Mouse (Mus musculus) brain, embryonic 14.5 days (tissue): ENCODE results near the gene Htra3. TPM values are rescaled to one million over a fixed set of nuclear protein-coding genes. Genes with fewer than 3 reads are reported as not detected.

ENCODE experiments used
- DNase-seq: peaks from one replicate; pipeline ENCODE4 v3.0.0-alpha.2; 2011; ENCODE audit warnings: low read depth
- CTCF ChIP-seq: fragments of 200-500 bp; IDR thresholded peaks from 2 replicates; pipeline ENCODE4 v1.5.1; 2012; ENCODE audit warnings: inconsistent platforms, mild to moderate bottlenecking, moderate library complexity, borderline replicate concordance; ENCODE audit not compliant: insufficient read depth, insufficient read length; ENCODE audit errors: extremely low read depth
- POLR2A ChIP-seq: fragments of 200-500 bp; IDR thresholded peaks from 2 replicates; pipeline ENCODE4 v1.6.1; 2012; ENCODE audit warnings: mild to moderate bottlenecking, inconsistent platforms, borderline replicate concordance; ENCODE audit not compliant: poor library complexity, insufficient read depth, insufficient read length, severe bottlenecking; ENCODE audit errors: extremely low read depth
- polyA plus RNA-seq: library from polyadenylated mRNA; depleted of rRNA; stranded (reverse); fragments of >200 nt; gene quantifications from 2 replicates; pipeline ENCODE4 v1.2.3, GENCODE M21; 2012; rRNA removed

Gene Htra3
- 8.1 and 14.8 TPM in 2 replicates for polyA plus RNA-seq

DNA sequence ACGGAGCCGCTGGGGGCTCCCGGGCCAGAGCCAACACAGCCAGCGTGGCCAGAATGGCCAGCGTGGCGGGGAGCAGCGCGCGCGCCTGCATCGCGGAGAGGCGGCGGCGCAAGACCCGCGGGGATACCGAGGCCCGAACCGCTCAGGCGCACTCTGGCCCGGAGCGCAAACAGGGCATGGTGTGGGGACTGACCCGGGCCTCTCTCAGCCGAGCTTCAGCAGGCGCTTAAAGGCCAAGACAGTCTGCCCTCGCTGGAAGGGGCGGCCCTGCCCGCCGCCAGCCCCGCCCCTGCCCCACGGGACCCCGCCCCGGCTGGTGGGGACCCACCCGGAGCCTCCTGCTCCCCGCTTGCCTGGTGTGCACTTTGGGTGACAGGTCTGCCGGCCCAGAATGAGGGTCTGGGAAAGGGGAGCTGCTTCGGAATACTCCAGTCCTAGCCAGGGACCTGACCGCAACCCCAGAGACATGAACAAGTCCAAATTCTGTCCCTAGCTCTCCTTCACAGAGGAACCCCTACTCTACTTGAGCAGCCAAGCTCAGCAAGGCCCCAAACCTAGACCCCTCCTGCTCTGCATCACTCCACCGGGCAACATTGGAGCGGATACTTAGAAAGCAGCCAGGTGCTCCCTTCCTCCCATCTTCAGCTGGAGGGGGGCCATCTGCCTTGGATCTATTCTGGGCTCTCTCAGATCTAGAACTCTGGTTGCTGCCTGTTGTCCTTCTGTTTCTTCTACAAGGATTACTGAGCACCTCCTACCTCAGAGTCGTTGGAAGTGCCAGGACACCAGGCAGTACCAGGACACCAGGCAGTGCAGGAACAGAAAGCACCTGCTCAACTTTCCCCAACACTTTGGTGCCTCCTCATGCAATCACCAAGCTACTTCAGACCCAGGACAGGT is at the start of gene Htra3:
Gene Htra3, minus strand, starts transcription at position 527 of the 900 bp plus-strand sequence.
- no peak for DNase-seq

DNA sequence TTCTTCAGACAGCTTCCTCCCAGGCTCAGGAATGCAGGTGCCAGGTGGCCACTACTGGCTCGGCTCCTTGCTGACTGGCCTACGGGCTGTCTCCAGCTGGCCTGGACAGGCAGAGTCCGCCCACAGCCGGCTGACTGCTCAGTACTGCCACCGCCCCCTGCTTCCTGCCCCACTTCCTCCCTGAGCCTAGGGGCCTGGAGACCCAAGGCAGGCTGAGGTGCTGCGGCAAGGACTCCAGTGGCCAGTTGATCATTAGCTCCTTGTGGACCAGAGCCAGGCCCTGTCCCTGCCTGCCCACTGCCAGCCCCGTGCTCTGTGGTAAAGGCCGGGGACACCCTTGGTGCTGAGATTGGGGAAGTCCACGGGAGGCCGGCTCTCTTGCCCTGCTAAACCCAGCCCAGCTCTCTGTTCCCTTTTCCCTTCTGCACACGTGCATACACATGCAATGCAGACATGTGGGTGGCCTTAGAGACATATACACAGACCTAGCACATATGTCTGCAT is 49.4 kb upstream of the Htra3 start:
- TF ChIP-seq CTCF (no peak), POLR2A (no peak)
- DNase-seq, result no peak

More for the DNA sequence above, at the start of gene Htra3:
- TF ChIP-seq POLR2A (no peak), CTCF (no peak)

DNA sequence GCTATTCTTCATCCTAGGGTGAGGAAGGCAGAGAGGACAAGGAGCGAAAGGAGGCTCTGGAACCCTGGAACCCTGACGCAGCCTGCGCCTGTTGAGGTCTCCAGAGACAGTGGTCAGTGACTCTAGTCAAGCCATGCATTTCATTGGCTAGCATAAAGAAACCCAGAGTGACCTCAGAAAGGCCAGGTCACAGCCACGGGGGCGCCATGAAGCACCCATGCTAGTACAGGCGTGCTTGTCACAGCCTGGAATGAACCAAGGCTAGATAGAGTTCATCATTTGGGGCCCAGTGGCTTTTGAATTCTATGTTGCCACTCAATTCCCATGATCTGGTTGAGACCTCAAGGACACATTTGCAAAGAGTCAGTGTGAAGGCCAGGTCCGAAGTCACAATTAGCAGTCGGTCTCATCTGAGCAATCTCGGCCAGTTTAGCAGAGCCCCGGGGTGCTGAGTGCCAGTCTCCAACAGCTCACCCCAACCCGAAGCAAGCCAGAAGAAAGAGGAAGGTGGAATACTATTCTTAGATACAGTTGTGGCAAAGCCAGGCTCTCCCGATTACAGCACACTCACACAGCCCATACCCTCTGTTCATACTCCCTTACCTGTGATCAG is 48.9 kb upstream of the Htra3 start:
- no peak for DNase-seq
- TF ChIP-seq CTCF (no peak), POLR2A (no peak)

DNA sequence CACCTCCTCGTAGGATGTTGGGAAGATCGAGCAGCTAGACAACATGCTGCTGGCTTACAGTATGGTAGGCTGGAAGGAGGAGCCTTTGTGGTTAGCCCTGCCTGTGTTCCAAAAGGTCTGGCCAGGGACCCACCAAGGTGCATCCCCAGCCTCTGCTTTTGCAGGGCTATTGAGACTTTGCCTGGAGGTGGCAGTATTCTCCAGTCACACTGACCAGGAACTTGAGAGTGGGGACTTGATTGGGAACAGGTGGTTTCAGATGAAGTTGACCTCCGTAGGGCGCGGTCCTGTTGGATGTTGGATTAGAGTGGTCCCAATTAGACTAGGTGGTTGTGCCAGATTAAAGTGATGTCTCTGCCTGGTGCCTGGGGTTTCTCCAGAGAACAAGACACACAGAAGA is 47.9 kb upstream of the Htra3 start:
- DNase-seq, result no peak
- TF ChIP-seq POLR2A (no peak), CTCF (no peak)

DNA sequence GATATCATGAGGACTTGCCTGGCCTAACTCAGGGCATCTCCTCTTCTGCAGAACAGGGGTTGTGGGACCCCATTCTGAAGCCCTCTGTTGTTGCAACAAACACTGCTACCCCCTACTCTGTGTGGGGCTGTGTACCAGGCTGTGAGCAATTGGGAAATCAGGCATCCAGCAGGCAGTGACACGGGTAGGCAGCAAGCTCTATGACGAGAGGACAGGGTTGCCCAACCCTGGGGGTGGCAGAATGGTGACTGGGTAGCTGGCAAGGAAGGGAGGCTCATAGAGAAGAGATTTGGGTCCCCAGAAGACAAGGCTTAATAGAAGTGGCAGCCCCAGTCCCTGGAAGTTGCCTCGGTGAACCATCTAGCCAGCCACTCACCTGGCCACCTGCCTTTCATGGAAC is 46.3 kb upstream of the Htra3 start:
- no peak for TF ChIP-seq CTCF
- TF ChIP-seq POLR2A, result no peak
- DNase-seq, result no peak

DNA sequence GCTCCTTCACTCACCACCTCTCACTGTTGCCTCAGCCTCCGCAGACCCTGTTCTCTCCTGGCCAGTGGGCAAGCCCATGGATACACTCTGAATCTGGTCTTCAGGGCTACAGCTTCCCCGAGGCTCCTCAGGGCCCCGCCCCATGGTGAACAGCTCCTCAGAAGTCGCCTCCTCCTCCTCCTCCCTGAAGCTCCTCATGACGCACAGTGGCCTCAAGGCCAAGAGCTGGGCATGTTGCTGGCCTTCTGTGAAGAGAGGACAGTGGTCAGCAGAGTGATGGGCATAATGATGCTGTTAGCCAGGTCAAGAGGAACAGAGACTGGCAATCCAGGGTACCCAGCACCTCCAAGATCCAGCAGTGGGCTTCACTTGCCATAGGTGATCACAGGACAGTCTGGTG is 44.3 kb upstream of the Htra3 start:
- DNase-seq, result no peak
- no peak for TF ChIP-seq CTCF
- TF ChIP-seq POLR2A, result no peak

DNA sequence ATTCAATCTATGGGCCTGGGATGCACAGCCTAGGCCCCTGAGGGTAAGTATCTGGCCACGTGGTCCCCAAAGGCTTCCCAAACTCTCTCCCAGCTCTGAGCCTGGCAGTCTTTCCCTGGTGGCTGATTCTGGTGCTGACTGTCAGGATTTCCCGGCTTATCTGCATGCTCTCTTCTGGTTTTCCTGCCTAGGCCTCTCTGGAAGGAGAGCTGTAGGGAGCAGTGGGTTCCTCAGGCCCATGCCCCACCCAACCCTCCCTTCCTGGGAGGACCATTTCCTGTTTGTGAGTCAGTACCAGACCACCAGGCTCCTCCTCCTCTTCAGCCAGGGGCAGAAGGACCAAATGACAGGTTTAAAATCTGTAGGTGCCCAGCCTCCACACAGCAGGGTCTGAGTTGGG is 43.1 kb upstream of the Htra3 start:
- no peak for TF ChIP-seq CTCF
- no peak for DNase-seq

DNA sequence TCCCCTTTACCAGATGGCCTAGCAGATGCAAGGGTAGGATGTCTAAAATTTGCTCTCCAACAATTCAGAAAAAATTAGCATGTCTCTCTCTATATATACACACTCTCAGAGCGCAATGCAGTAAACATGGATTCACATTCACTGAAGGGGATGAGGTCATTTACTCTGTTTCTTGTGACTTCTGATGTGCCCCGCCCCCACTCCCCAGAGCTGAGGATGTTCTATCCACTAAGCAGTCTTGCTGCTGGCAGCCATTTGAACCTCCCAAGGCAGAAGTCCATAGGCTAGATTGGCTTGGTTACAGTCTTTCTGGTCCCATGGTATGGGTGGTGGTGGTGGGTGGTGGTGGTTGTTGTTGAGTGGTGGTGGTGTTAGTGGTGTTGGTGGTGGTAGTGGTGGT is 42.4 kb upstream of the Htra3 start:
- DNase-seq, result no peak

DNA sequence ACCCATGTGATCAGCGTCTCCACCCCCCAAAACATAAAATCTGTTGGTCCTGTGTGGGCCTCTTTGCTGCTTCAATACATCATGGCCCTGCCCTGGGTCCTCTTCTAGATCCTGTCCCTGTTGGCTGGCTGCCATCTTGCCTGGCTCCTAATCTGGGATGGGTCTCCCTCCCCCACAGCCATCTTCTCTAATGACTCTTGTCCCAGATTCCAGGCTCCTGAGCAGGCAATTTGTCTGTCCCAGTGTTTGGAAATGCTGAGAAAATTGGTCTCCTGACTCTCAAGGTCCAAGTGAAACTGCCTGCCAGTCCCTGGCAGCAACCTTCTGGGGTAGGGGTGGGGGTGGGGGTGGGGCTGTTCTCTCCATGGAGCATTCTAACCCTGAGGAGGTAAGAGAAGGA is 40.3 kb upstream of the Htra3 start:
- DNase-seq, result no peak
- no peak for TF ChIP-seq POLR2A
- TF ChIP-seq CTCF, result no peak

More for the DNA sequence above, 42.4 kb upstream of the Htra3 start:
- no peak for TF ChIP-seq CTCF
- TF ChIP-seq POLR2A, result no peak

DNA sequence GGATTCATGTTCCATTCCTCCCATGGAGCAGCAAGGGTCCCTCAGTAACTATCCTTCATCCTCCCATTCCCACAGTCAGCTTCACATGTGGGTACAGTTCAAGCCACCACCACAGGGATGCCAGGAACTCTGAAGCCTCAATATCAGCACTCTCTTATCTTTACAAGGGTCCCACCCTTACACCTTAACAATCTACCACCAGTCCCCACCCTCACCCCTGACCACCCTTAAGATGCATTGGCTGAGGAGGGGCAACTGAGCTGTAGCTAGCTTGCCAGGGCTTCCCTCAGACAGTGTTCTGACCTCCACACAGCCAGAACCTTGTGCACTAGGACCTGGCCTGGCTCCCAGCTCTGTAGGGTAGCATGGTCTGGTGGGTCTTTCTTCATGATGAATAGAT is 39.8 kb upstream of the Htra3 start:
- no peak for DNase-seq
- TF ChIP-seq POLR2A (no peak), CTCF (no peak)

DNA sequence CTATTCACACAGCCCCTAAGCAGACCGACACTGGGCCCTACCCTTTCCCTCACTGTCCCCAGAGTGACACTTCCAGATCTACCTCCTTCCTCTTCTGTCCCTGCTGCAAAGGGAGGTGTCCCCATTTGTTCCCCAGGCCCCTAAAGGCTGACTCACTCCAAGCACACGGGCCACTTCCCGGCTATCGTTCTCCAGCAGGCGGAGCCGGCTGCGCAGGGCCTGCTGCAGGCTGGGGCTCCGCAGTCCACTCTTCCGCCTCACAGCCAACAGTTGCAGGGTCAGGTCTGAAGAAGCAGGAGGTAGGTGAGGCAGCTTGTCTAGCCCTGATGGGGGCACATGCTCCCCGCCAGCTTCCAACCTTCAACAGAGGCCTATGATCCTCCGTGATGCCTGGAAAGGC is 39.2 kb upstream of the Htra3 start:
- DNase-seq, result no peak
- TF ChIP-seq CTCF (no peak), POLR2A (no peak)
